Mouse (Mus musculus) c-Kit-positive CD71-positive TER-119-negative erythroid progenitor cells, embryonic 14.5 days (primary cell): ENCODE measurements around the gene Il34.

Source experiments
- DNase-seq: peaks from one replicate; pipeline ENCODE4 v3.0.0-alpha.2; 2013; ENCODE audit warnings: low read depth

Gene Il34

DNA sequence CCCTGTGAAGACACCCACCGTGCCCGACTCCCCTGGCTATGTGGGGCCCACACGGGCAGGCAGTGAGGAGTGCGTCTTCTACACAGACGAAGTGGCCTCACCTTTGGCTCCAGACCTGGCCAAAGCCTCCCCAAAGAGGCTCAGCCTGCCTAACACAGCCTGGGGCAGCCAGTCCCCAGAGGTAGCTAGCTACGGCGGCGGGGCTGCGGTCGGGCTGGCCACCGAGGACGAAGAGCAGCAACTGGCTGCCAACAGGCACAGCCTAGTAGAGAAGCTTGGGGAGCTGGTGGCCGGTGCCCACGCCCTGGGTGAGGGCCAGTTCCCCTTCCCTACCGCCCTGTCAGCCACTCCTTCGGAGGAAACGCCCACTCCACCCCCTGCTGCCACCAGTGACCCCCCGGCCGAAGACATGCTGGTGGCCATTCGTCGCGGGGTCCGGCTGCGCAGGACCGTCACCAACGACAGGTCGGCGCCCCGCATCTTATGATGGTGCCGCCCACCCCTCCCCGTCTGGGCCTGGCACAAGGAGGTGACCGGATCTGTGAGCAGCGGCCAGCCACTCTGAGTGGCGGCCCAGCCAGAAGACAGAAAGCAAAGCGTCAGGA is 67.0 kb downstream of the Il34 start:
- no peak for DNase-seq

DNA sequence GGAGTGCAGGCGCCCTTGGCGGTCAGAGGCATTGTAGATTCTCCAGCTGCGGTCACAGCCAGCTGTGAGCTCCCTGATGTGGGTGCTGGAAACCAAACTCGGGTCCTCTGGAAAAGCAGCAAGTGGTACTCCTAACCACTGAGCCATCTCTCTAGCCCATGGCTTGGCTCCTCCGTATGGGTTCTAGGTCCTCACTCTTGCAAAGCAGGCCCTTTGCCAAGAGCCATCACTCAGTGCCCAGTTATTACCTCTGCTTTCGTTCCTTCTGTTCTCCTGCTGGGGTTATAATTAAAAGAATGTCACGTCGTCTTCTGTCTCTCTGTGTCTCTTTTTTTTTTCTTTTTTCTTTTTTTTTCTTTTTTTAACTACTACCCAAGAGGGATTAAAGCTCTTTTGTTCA is 72.7 kb downstream of the Il34 start:
- no peak for DNase-seq

DNA sequence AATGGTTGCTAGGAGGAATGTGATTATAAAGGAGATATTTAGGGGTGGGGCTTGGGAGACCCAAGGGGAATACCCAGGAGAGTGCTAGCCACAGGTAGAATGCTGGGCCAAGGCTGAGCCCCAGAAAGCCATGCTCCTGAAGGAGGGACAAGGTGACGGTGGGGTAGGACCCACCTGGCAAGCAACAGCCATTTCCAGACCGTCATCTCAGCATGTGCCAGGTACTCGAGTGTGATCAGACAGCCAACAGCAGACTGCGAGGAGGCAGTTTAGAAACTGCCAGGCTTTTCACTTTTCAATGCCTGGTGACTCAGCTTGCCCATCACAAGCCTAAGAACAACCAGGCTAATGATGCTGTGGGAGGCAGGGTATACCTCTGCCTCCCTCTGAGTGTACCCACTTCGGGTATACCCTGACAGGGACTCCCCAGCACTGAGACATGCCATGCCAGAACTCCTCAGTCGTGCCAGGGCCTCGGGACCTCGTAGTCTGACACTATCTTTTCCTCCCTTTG is 74.3 kb downstream of the Il34 start:
- no peak for DNase-seq

DNA sequence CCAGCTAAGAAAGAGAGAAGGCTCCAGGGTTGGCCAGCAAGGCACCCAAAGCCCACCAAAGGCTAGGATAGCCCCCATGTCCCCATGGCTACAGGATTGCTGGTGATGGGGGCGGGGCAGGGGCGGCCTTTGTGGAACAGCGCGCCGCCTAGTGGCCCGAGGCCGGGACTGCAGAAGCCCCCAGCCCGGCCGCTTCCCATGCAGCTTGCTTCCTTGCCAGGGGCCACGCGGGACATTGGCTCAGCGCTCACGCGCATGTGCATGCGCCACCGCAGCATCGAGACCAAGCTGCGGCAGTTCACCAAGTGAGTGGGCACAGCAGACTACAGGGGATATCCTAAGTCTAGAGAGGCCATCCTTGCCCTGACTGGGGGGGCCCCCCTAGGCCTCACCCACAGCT is 78.8 kb downstream of the Il34 start:
- DNase-seq, result no peak

DNA sequence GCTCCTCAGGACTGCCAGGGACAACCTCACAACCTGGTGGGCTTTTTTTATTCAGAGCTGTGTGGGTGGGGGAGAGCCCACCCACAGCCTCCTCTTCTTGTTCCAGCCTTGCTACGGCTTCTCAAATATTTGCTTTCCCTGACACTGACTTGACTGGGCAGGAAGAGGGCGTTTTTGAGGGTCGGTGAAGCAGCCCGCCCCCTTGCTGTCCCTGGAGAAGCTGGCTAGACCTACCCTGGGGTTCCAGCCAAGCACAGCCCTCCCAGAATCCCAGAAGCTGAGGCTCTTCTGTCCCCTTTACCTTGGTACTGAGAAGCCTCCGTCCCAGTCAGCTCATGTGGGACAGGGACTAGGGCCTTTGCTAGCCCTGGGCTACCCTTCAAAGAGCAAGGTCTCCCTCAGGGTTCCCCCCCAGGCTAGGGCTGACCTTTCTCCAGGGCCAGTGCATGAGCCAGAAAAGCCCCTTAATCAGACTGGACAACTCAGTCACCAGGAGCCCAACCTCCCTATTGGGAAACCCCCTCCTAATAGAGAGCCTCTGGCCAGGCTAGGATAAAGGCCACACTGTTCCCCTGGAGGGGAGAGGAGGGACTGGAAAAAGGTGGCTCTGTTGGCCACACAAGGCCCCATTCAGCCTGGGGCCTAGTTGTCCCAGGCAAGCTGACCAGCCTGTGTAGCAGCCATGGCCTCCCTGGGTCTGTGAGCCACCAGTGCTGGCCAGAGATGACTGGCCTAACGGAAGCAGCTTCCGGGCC is 80.5 kb downstream of the Il34 start:
- no peak for DNase-seq

DNA sequence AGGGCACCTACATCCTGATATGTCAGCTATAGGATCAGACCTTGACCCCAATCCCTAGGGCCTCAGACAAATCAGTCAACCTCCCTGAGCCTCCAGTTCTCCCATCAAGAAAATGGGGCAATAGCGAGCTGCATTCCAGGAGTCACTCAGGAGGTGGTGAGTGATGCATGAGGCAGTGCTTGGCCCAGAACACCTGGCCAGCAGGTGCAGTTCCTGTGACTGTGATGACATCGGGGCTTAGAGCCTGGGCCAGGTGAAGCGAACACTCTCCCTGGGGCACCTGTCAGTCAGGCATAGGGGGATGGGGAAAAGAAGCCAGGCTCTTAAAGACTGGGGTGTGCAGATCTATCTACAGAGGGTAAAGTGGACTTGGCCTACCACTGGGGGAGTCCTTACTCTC is 81.2 kb downstream of the Il34 start:
- DNase-seq, result no peak

DNA sequence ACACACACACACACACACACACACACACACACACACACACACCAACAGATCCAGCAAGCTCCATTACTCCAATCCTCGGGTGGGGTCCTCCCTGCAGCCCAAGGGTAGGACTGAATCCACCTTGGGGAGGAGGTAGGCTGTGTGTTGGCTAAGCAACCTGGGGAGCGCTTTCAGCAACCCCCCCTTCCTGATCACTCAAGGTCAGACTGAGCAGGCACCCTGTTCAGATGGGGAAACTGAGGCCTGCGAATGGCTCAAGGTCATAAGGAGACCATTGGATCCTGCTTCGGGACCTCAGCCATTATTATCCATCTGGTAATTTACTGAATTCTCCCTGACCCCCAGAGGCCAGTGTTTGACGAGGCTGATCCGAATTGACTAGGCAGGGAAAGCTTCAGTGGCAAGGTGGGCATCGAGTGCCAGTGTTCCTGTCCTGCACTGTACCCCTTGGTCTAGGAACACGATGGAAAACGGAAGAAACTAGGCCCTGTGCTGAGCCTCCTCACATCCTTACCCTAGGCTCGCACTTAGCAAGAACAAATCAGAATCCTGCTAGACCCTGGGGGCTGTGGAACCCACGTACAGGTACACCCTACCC is 83.2 kb downstream of the Il34 start:
- DNase-seq, result no peak

DNA sequence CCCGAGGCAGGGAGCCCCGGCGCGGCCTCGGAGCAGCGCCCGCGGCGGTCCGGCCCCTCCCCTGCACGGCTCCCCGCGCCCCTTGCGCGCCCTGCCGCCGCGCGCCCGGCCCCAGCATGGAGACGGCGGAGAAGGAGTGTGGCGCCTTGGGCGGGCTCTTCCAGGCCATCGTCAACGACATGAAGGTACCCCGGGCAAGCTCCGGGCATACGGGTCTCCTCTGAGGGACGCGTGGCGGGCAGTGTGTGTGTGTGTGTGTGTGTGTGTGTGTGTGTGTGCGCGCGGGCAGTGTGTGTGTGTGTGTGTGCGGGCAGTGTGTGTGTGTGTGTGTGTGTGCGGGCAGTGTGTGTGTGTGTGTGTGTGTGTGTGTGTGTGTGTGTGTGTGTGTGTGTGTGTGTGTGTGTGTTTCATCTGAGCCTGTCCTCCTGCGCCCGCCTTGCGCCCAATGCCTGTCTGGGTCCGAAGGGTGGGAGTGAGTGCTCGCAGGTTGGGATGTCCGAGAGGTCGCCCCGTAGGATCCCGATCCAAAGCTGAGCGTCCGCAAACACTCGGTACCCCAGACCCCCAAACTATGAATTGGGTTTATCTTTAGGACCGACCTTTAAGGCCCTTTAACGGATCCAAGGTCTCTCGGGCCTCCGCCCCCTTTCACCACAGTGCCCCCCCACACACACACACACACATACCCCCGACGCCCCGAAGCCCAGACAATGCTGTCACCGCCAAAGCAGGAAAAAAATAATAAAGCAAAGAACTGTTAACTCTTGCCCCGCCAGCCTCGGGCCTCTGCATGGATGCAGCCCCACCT is 83.9 kb downstream of the Il34 start:
- no peak for DNase-seq

DNA sequence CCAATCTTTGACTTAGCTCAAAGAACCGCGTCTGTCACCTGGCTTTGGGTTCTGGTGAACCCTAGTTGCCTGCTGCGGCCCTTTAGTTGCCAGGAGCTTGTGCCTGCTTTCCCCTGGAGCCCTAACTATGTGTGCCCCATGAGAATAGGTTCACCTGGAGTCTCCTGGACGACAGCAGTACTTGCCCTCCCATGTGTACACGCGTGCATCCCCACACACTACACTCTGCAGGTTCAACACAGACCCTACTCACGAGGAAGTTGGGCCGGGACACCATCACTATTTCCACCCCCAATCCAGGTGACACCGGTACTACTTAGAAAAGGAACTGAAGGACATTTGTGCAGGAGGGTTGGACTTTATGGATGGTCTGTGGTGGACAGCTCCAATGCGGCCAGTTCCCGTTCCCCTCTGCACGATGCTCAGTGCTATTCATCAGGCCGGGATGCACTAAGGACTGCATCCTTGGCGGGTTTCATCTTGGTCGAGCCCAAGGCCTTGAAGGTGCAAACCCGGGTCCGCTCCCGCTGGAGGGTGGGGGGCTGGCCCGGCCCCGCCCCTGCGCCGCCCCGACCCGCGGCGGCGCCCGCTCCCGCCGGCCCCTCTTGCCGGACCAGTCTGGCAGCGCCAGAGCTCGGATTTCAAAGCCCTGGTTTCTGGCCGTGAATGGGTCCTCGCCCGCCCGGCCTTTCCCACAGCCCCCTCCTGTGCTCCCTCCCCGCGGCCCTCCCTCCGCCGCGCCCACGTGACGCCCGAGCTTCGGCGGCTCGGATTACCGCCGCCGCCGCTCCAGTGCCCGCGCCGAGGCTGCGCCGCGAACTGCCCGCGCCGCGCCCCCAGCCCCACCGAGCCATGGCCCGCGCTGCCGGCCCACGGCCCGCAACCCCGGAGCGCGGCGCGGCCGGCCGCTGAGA is 84.8 kb downstream of the Il34 start, which contains the start of gene Mtss1l:
TSS of gene Mtss1l (plus strand) at position 792 of the 914 bp plus-strand sequence.
- no peak for DNase-seq

DNA sequence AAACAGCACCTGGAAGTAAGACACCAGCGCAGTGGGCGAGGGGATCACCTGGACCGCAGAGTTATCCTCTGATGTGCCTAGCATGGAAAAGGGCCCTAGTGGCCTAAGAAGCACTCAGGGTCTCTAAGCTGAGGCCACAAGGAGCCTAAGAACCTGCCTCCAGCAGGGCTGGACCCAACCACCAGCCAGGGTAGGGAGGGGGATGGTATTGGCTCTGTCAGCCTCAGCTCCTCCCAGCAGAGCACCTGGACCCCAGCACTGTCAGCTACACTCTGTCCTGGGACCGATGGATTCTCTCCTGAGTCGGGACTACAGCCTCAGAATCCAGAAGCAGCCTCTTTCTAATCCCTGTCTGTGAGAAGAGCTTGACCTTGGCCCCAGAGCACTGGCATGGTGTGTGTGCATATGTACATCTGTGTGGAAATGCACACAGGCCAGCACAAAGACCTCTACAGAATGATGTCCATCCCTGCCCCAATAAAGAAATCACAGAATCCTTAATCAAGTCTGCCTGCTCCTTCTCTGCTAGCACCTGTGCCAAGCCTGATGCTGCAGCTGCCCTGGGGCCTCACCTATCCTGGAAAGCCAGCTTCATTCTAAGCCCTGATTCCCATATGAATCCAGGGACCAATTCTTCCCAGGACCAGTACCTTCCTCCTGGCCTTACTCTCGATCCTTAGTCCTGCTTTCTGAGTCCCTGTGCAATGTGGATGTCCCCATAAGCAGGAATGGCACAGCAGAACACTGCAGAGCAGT is 85.6 kb downstream of the Il34 start:
- no peak for DNase-seq

DNA sequence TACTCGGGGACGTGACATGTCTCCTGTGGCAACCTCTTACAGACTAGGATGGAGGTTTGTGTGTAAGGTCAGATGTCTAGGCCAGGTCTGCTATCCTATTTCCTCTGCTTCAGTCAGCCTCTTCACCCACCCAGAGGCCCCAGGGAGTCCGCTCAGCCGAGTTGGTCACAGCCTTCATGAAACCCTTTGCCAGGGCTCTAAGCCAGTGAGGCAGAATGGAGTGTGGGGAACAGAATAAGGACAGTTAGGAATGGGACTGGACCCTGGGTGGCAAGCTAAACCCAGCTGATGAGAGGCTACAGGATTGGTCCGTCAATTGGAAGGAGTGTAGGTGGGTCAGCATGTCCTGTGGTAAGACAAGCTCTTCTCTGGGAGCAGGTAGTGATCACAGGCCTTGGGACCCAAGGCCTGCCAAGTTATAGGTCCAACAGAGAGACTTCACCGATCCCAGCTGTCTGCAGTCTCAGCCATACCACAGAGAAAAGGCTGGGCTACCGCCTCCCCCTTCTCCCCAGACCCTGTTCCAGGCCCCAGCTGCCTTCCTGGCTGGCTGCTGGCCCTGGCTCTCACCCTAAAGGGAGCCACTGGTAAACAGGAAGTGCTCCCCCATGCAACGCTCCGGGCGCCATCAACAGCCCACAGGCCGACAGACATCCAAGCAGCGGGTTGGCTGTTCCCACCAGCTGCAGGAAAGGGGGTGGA is 86.6 kb downstream of the Il34 start:
- DNase-seq, result no peak

DNA sequence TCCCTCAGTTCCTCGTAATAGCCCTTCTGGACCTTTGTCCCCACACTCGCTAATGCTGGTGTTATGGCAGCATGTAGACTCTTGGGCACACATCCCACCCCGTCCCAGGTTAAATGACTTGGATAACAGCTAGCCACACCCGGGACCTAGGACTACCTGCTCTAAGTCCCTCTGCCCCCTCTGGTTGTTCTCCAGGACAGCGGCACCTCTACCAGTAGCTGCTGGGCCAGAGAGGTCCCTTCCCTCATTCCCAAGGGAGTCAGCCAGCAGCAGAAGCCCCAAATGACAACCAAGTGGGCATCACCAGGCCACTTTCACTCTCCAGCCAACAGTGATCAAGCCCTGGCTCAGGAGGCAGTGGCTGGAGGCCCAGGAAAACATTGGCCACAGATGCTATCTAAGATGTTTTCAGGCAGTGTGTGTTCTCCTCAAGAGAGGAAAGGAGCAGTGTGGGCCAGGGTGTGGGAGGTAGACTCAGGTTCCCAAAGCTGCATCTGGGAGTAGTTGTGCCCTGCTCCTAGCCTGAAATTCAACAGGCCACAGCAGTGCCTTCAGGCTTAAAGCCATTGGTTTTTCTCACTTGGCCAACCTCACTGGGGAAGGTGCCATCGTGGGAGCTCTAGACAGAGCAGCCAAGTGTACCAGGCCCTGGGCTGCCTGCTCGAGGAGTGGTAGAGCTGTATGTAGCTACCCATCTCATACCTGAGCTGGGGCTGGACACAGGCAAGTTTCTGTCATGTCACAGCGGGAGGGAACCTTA is 87.3 kb downstream of the Il34 start:
- DNase-seq, result no peak

DNA sequence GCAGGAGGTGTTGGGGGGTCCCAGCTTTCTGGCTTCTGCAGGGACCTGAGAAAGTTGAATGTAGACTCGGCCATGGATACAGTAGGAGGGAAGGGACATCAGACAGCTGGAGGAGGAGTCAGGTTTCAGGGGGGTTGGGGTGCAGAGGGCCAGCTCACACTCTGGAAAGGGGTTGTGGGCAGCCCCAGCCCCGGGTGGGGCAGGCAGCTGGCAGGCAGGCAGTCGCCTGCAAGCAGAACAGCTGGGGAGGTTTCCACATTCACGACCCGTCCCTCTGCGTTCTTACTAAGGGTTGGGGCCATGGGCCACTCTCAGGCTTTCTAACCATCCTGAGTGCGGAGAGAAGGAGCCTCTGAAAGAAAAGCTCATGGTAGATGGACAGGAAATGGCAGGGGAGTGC is 88.6 kb downstream of the Il34 start:
- no peak for DNase-seq

DNA sequence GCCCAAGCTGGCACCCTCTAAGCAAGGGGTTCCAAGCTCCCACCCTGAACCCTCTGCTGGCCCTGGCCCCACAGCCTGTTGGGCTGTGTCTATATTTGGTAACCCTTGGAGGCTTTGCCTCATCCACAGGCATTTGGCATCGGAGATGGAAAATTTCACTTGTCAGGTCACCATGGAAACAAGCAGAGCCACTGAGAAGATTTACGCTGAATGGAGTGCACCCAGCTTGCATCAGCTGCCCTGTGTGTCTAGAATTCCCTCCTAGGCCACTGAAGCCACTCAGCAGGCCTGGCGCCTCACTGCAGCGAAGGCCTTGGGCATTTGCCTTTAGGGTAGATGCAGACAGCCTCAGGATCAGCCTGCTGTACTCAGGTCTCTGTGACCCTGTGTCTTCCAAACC is 89.6 kb downstream of the Il34 start:
- no peak for DNase-seq

DNA sequence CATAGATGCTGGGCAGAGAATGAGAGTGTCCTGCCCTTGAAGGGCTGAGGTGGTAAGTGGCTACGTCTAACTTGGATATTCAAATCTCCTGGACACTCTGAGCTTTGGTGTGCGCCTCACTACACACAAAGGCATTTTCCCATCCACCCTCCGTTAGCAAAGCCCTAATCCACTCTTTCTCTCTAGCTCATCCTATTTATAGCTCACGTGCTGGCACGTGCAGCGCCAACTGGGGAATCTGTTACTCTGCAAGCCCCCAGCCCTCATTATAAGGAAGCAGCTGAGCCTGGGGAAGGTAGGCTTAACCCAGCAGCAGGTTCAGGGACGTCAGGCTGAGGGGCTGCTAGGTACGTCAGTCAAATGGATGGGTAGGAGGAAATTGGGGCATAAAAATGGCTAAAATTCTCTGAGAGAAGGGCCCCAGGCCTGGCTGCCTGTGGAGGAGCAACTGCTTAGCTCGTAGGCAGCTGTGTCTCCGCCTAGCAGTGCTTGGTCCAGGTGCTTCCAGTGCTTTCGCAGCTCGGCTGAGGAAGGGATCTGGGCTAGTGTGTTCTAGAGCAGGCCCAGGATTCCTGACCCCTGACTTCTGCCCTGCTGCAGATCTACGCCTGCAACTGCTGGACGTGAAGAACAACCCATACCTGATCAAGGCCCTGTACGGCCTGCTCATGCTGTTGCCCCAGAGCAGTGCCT is 90.8 kb downstream of the Il34 start:
- DNase-seq, result no peak

DNA sequence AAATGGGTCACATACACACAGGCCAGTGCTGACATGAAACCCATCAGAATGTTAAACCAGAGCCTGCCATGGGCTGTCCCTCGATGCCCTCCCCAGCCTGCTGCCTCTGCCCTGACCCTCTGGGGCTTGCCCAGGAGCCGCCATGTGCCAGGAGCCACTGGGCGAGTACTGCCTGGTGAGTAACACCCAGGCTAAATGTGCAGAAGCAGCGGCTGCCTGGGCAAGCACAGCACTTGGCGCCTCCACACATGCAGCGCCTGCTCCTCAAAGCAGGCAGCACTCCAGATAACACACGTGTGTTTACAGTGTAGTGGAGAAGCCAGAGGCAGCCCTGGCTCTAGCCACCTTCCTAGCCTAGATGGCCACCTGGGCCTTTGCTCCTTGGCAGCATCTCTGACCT is 92.7 kb downstream of the Il34 start:
- DNase-seq, result no peak

DNA sequence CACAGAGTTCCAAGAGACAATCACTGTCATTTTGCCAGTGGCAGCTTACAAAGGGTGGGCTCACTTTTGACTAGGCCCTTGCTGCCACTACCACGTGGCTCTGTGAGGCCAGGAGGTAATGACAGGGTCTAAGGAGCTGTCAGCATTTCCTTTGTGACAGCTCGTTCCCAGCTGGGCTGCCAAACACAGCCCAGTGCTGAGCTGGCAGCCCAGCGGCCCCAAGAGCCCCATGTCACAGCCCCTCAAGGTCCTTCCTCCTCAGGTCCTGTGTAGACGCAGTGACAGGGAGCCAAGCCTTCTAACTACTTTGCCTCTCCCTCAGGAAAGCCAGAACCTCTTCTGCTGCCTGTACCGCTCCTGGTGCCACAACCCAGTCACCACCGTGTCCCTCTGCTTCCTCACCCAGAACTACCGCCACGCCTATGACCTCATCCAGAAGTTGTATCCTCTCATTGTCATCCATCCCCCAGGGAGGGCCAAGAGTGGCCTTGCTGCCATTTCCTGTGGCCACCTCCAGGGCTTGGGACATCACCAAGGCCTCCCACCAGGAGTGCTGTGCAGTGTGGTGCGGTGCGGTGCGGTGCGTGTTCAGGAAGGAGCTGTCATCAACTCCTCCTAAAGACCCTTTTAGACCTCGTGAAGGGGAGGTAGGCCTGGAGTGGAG is 94.3 kb downstream of the Il34 start:
- no peak for DNase-seq

DNA sequence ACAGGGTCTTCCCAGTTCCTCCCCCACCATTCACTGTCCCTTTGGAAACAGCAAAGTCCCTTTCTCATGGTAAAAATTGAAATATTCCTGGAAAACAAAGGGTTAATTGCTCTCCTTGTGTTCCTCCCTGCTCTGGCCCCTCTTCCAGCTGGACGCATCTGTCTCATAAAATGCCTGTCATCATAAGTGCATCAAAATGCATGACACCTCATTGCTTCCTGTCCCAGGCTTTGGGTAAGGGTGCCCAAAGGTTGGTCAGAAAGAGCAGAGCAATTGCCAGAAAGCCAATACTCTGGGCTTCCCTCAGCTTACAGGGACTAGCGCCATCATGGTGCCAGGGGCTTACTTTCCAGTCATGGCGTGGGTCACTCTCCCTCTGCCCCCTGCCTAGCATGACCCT is 95.1 kb downstream of the Il34 start:
- DNase-seq, result no peak
